Mouse (Mus musculus): ENCODE results near the gene Lin37. TPM values are rescaled to one million over a fixed set of nuclear protein-coding genes. Genes with fewer than 3 reads are reported as not detected.

Lin37 gene
- total RNA-seq (2014; fragmentation: Nextera tagmentation) (82.7 and 119 TPM in 2 replicates), total RNA-seq (2017) (20.4 and 24.9 TPM in 2 replicates), polyA plus RNA-seq (2012) (66.7 and 78.0 TPM in 2 replicates)

DNA sequence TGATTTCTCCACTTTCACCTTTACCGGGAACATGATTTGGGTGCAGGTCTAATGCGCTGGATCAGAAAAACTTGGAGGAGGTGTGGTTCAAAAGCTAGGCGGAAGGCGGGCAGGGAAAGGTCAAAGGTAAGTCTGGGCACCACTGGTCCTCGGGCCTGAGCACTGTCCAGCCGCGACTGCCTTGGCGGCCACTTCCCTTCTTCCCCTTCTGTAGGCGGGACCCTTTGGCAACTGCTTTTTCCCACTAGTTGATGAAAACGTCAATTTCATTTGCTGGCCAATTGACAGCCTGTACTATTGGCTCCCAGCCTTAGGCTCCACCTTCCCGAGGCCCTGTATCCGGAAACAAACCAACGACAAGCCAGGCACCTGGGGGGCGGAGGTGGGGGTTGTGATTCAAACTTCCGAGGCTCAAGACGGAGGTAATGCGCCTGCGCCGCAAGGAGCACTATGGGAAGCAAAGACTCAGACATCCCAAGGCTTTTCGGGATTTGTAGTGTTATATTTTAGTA lies at the start of gene Lin37:
TSS of gene Lin37 (minus strand) at position 396 of the 512 bp plus-strand sequence.
- H3K4me3 ChIP-seq (ENCODE audit: low read depth, low read length): peak within 1 kb of the TSS; percentile 76
- H3K9me3 ChIP-seq (replicated peaks): no peaks in the 10 kb centered on the region
- ATAC-seq (ENCODE audit: extremely low read depth, insufficient number of reproducible peaks, low FRiP score, poor library complexity, severe bottlenecking) (peak; percentile 82), DNase-seq (ENCODE audit: low spot score) (peak; percentile 89)
- H3K36me3 ChIP-seq (replicated peaks): peaks cover 57% of the 10 kb centered on the region
- no peaks in the 10 kb centered on the region for H3K27me3 ChIP-seq (ENCODE audit: insufficient read depth, low read length)
- TF ChIP-seq POLR2AphosphoS5 (IDR thresholded peaks at IDR 0.05; ENCODE audit: insufficient replicate concordance, low read depth, low read length) (no peak), GATA2 (IDR thresholded peaks at IDR 0.05; ENCODE audit: borderline replicate concordance, low read depth, low read length) (no peak), TAL1 (conservative IDR thresholded peaks at IDR 0.05; ENCODE audit: low read depth, low read length) (no peak), GATA1 (IDR thresholded peaks at IDR 0.05; ENCODE audit: borderline replicate concordance, low read length) (no peak), CTCF (IDR thresholded peaks at IDR 0.05; ENCODE audit: low read depth, low read length) (no peak)
- peaks cover 38% of the 10 kb centered on the region for H3K4me1 ChIP-seq (ENCODE audit: insufficient read depth, low read depth, low read length)

DNA sequence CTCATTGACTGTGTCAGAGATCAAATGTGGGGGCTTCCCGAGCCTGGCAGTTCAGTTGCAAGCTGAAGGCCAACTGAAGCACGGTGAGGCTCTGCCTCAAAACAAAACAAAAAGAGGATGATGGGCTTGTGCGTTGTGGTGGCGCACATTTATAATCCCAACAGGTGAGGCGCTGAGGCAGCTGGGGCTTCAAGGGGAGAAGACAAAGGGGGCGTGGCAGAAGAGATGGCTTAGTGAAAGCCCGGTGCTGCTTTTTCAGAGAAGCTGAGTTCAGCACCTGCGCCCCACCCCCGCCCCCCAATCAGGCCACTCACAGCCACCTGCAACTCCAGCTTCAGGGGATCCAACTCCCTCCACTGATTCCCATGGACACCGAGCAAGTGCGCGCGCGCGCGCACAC lies 48.8 kb upstream of the Lin37 start:
- Histone ChIP-seq H3K36me3 (replicated peaks) (peaks cover 38% of the 10 kb centered on the region), H3K4me3 (ENCODE audit: low read depth, low read length) (no peak overlapping the region), H3K4me1 (ENCODE audit: insufficient read depth, low read depth, low read length) (peaks cover 9% of the 10 kb centered on the region), H3K9me3 (replicated peaks) (no peaks in the 10 kb centered on the region), H3K27me3 (ENCODE audit: insufficient read depth, low read length) (no peaks in the 10 kb centered on the region)
- ATAC-seq (ENCODE audit: extremely low read depth, insufficient number of reproducible peaks, low FRiP score, poor library complexity, severe bottlenecking): no peak
- TF ChIP-seq TAL1 (conservative IDR thresholded peaks at IDR 0.05; ENCODE audit: low read depth, low read length) (no peak), POLR2AphosphoS5 (IDR thresholded peaks at IDR 0.05; ENCODE audit: insufficient replicate concordance, low read depth, low read length) (no peak), GATA1 (IDR thresholded peaks at IDR 0.05; ENCODE audit: borderline replicate concordance, low read length) (no peak), CTCF (IDR thresholded peaks at IDR 0.05; ENCODE audit: low read depth, low read length) (no peak), GATA2 (IDR thresholded peaks at IDR 0.05; ENCODE audit: borderline replicate concordance, low read depth, low read length) (no peak)
- no peak for DNase-seq (ENCODE audit: low spot score)

DNA sequence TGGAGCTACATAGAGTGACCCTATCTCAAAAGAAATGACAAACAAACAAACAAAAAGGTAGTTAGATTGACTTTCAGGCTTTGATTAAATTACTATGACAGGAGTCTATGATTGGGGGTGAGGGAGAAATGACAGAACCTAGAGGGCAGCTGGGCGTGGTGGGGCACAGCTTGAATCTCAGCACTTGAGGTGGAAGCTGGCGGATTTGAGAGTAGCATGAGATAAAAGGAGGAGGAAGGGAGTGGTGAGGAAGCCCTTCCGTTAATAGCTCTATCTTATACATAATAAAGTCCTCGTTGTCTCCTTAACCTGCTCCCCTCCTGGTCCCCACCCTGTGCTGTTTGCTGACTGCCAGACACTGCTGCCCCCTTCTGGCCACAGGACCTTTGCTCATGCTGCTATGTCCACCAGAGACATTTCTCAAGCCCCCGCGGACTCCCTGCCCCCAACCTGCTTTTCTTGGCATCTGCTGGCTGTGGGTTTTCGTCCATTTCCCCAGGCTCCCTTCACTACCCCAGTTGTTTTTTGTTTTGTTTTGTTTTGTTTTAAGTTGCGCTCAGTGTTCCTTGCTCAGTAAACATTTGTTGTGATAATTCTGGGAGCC lies 48.2 kb upstream of the Lin37 start:
- DNase-seq (ENCODE audit: low spot score) (peak; percentile 53), ATAC-seq (ENCODE audit: extremely low read depth, insufficient number of reproducible peaks, low FRiP score, poor library complexity, severe bottlenecking) (peak; percentile 34; the same call in 1 of the 2 replicates)
- Histone ChIP-seq H3K27me3 (ENCODE audit: insufficient read depth, low read length) (no peaks in the 10 kb centered on the region), H3K36me3 (replicated peaks) (peaks cover 40% of the 10 kb centered on the region), H3K4me3 (ENCODE audit: low read depth, low read length) (no peak overlapping the region), H3K9me3 (replicated peaks) (no peaks in the 10 kb centered on the region), H3K4me1 (ENCODE audit: insufficient read depth, low read depth, low read length) (peaks cover 6% of the 10 kb centered on the region; the same call in 1 of the 2 replicates)
- no peak; the same call in 1 of the 2 replicates for TF ChIP-seq CTCF (IDR thresholded peaks at IDR 0.05; ENCODE audit: low read depth, low read length)
- no peak for TF ChIP-seq TAL1 (conservative IDR thresholded peaks at IDR 0.05; ENCODE audit: low read depth, low read length)
- no peak for TF ChIP-seq GATA1 (IDR thresholded peaks at IDR 0.05; ENCODE audit: borderline replicate concordance, low read length)
- no peak for TF ChIP-seq POLR2AphosphoS5 (IDR thresholded peaks at IDR 0.05; ENCODE audit: insufficient replicate concordance, low read depth, low read length)
- TF ChIP-seq GATA2 (IDR thresholded peaks at IDR 0.05; ENCODE audit: borderline replicate concordance, low read depth, low read length): no peak

DNA sequence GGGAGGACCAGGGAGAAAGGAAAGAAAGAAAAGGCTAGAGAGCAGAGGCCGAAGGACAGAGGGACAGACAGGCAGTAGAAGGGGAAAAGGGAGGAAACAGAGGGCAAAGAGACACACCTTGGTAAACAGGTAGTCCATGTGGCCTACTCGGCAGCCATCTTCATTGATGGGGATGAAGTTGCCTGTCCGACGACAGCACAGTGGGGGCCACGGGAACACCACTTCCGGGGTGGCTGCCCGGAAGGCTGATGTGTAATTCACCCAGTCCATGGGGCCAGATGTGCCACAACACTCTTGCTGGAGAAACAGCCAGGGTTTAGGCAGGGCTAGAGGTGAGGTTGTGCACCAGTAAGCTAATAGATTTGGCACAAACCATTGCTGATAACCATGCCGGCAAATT lies 45.3 kb upstream of the Lin37 start:
- H3K27me3 ChIP-seq (ENCODE audit: insufficient read depth, low read length): peaks cover under 1% of the 10 kb centered on the region; the same call in 1 of the 2 replicates
- DNase-seq (ENCODE audit: low spot score): no peak
- TF ChIP-seq POLR2AphosphoS5 (IDR thresholded peaks at IDR 0.05; ENCODE audit: insufficient replicate concordance, low read depth, low read length) (no peak), GATA1 (IDR thresholded peaks at IDR 0.05; ENCODE audit: borderline replicate concordance, low read length) (no peak), TAL1 (conservative IDR thresholded peaks at IDR 0.05; ENCODE audit: low read depth, low read length) (no peak), CTCF (IDR thresholded peaks at IDR 0.05; ENCODE audit: low read depth, low read length) (no peak), GATA2 (IDR thresholded peaks at IDR 0.05; ENCODE audit: borderline replicate concordance, low read depth, low read length) (no peak)
- ATAC-seq (ENCODE audit: extremely low read depth, insufficient number of reproducible peaks, low FRiP score, poor library complexity, severe bottlenecking): no peak
- no peaks in the 10 kb centered on the region for H3K9me3 ChIP-seq (replicated peaks)
- H3K4me1 ChIP-seq (ENCODE audit: insufficient read depth, low read depth, low read length): peaks cover 14% of the 10 kb centered on the region
- H3K36me3 ChIP-seq (replicated peaks): peaks cover 26% of the 10 kb centered on the region
- no peak overlapping the region for H3K4me3 ChIP-seq (ENCODE audit: low read depth, low read length)

DNA sequence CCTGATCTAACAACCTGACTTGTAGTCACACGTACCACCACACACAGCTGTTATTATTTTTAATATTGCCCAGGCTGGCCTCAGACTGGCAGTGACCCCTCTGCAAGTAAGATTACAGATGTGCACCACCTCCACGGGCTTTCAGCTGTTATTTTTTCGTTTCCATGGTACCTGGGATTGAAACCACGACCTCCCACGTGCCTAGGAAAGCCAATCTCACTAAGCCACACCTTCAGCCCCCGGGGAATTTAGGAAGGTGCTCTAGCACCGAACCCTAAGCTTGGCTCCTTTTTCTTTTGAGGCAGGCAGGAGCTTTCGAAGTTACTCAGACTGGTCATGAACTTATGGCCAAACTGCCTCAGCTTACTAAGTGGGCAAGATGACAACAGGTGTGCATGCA lies 44.8 kb upstream of the Lin37 start:
- no peak for TF ChIP-seq CTCF (IDR thresholded peaks at IDR 0.05; ENCODE audit: low read depth, low read length)
- TF ChIP-seq TAL1 (conservative IDR thresholded peaks at IDR 0.05; ENCODE audit: low read depth, low read length): no peak
- no peak for TF ChIP-seq GATA1 (IDR thresholded peaks at IDR 0.05; ENCODE audit: borderline replicate concordance, low read length)
- no peak for TF ChIP-seq GATA2 (IDR thresholded peaks at IDR 0.05; ENCODE audit: borderline replicate concordance, low read depth, low read length)
- TF ChIP-seq POLR2AphosphoS5 (IDR thresholded peaks at IDR 0.05; ENCODE audit: insufficient replicate concordance, low read depth, low read length): no peak
- no peak for DNase-seq (ENCODE audit: low spot score)
- Histone ChIP-seq H3K36me3 (replicated peaks) (peaks cover 21% of the 10 kb centered on the region), H3K27me3 (ENCODE audit: insufficient read depth, low read length) (peaks cover 2% of the 10 kb centered on the region; the same call in 1 of the 2 replicates), H3K4me1 (ENCODE audit: insufficient read depth, low read depth, low read length) (peaks cover 20% of the 10 kb centered on the region), H3K4me3 (ENCODE audit: low read depth, low read length) (no peak overlapping the region), H3K9me3 (replicated peaks) (no peaks in the 10 kb centered on the region)
- no peak for ATAC-seq (ENCODE audit: extremely low read depth, insufficient number of reproducible peaks, low FRiP score, poor library complexity, severe bottlenecking)

DNA sequence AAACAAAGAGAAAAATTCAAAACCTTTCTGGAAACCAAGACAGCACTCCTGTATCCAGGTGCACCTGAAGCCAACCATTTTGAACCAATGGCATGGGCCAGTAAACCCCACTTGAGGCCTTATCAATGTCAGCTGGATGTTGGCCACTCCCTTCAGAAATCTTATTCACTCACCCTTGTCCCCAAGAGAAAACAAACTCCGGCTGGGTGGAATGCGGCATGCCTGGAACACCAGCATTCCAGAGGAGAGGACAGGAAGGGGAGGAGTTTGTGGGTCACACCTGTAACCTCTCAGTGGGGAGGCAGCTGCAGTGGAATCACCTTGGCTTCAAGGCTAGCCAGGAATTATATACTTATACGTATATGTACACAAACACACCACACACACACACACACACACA lies 42.9 kb upstream of the Lin37 start:
- no peak overlapping the region for H3K4me3 ChIP-seq (ENCODE audit: low read depth, low read length)
- peaks cover 14% of the 10 kb centered on the region for H3K4me1 ChIP-seq (ENCODE audit: insufficient read depth, low read depth, low read length)
- TF ChIP-seq GATA1 (IDR thresholded peaks at IDR 0.05; ENCODE audit: borderline replicate concordance, low read length): no peak
- TF ChIP-seq TAL1 (conservative IDR thresholded peaks at IDR 0.05; ENCODE audit: low read depth, low read length): no peak
- TF ChIP-seq GATA2 (IDR thresholded peaks at IDR 0.05; ENCODE audit: borderline replicate concordance, low read depth, low read length): no peak
- no peak for TF ChIP-seq POLR2AphosphoS5 (IDR thresholded peaks at IDR 0.05; ENCODE audit: insufficient replicate concordance, low read depth, low read length)
- no peak for TF ChIP-seq CTCF (IDR thresholded peaks at IDR 0.05; ENCODE audit: low read depth, low read length)
- ATAC-seq (ENCODE audit: extremely low read depth, insufficient number of reproducible peaks, low FRiP score, poor library complexity, severe bottlenecking): no peak
- no peaks in the 10 kb centered on the region for H3K9me3 ChIP-seq (replicated peaks)
- no peak for DNase-seq (ENCODE audit: low spot score)
- H3K36me3 ChIP-seq (replicated peaks): peaks cover 17% of the 10 kb centered on the region
- H3K27me3 ChIP-seq (ENCODE audit: insufficient read depth, low read length): peaks cover 15% of the 10 kb centered on the region

Measured in G1E (cell line).